Mouse (Mus musculus): ENCODE measurements around the gene Grn. TPM values are rescaled to one million over a fixed set of nuclear protein-coding genes. Genes with fewer than 3 reads are reported as not detected.

The Grn gene
- polyA plus RNA-seq, 1 experiment from 2014 or later = 68.1 TPM

- Histone ChIP-seq H3K4me1 (replicated peaks; ENCODE audit: control insufficient read depth, insufficient read depth, low read length) (peaks cover 46% of the 10 kb centered on the region), H3K27ac (ENCODE audit: low read depth, low read length) (peak overlapping the region; percentile 88; the same call in 1 of the 2 replicates), H3K4me3 (ENCODE audit: low read depth, low read length) (peak overlapping the region; percentile 50), H3K9ac (ENCODE audit: low read depth, low read length) (peak overlapping the region; percentile 67), H3K36me3 (ENCODE audit: control insufficient read depth, insufficient read depth, low read length) (no peaks in the 10 kb centered on the region), H3K4me2 (peak overlapping the region; percentile 93), H3K9me3 (ENCODE audit: control insufficient read depth, low read length) (no peaks in the 10 kb centered on the region), H3K27me3 (replicated peaks; ENCODE audit: control insufficient read depth, insufficient read depth, low read length) (no peaks in the 10 kb centered on the region)
- ATAC-seq (replicated peaks; ENCODE audit: low FRiP score) = peak; percentile 84
- peak; percentile 93 for DNase-seq (ENCODE audit: low spot score)
- under 1% methylated on average over 37 of the region's 37 CpGs for WGBS
These were observed 37.0 kb downstream of the Grn start for GRCm38 (mm10) chr11:102467041-102467631.

GRCm38 (mm10) chr11:102469648-102470357, 39.7 kb downstream of the Grn start, which contains the start of gene Itga2b:
Itga2b (minus strand) TSS chr11:102470122.
- WGBS = 31% methylated on average over 11 of the region's 11 CpGs
- peak within 1 kb of the TSS; percentile 63 for H3K9ac ChIP-seq (ENCODE audit: low read depth, low read length)
- no peaks in the 10 kb centered on the region for H3K9me3 ChIP-seq (ENCODE audit: control insufficient read depth, low read length)
- no peaks in the 10 kb centered on the region for H3K27me3 ChIP-seq (replicated peaks; ENCODE audit: control insufficient read depth, insufficient read depth, low read length)
- peak within 1 kb of the TSS; percentile 93 for H3K4me2 ChIP-seq
- no peaks in the 10 kb centered on the region for H3K36me3 ChIP-seq (ENCODE audit: control insufficient read depth, insufficient read depth, low read length)
- ATAC-seq (replicated peaks; ENCODE audit: low FRiP score) (peak; percentile 78), DNase-seq (ENCODE audit: low spot score) (peak; percentile 58)
- peaks cover 41% of the 10 kb centered on the region for H3K4me1 ChIP-seq (replicated peaks; ENCODE audit: control insufficient read depth, insufficient read depth, low read length)
- peak within 1 kb of the TSS; percentile 88 for H3K27ac ChIP-seq (ENCODE audit: low read depth, low read length)
- peak within 1 kb of the TSS; percentile 50 for H3K4me3 ChIP-seq (ENCODE audit: low read depth, low read length)

GRCm38 (mm10) chr11:102475027-102475426, 44.9 kb downstream of the Grn start:
- Histone ChIP-seq H3K9me3 (ENCODE audit: control insufficient read depth, low read length) (no peaks in the 10 kb centered on the region), H3K27ac (ENCODE audit: low read depth, low read length) (peak overlapping the region; percentile 13; the same call in 1 of the 2 replicates), H3K4me2 (no peak overlapping the region), H3K27me3 (replicated peaks; ENCODE audit: control insufficient read depth, insufficient read depth, low read length) (no peaks in the 10 kb centered on the region), H3K4me1 (replicated peaks; ENCODE audit: control insufficient read depth, insufficient read depth, low read length) (peaks cover 11% of the 10 kb centered on the region), H3K4me3 (ENCODE audit: low read depth, low read length) (no peak overlapping the region), H3K9ac (ENCODE audit: low read depth, low read length) (no peak overlapping the region), H3K36me3 (ENCODE audit: control insufficient read depth, insufficient read depth, low read length) (peaks cover 13% of the 10 kb centered on the region)
- ATAC-seq (replicated peaks; ENCODE audit: low FRiP score) (peak; percentile 64), DNase-seq (ENCODE audit: low spot score) (no peak)
- WGBS = 70% methylated on average over 3 of the region's 3 CpGs

DNA sequence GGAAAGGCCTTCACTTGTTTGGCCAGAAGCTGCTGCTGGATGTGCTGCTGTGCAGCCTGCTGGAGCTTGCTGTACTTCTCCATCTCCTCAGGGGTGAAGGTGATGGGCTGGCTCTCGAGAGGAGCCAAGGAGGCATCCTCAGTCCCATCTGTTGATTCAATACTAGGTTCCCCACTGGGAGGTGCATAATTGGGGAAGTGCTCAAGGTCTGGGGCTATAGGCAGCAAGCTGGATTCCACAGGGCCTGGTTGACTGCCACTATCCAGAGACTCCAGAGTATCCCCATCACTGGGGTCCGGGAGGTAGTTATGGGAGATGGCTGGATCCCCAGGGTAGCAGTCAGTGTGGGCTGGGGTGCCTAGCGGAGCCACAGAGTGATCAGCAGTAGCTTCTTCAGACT, 48.6 kb downstream of the Grn start:
- peaks cover 6% of the 10 kb centered on the region; the same call in 1 of the 2 replicates for H3K4me1 ChIP-seq (replicated peaks; ENCODE audit: control insufficient read depth, insufficient read depth, low read length)
- H3K27me3 ChIP-seq (replicated peaks; ENCODE audit: control insufficient read depth, insufficient read depth, low read length) = no peaks in the 10 kb centered on the region
- H3K9ac ChIP-seq (ENCODE audit: low read depth, low read length) = no peak overlapping the region
- H3K9me3 ChIP-seq (ENCODE audit: control insufficient read depth, low read length) = no peaks in the 10 kb centered on the region
- H3K4me3 ChIP-seq (ENCODE audit: low read depth, low read length) = no peak overlapping the region
- H3K27ac ChIP-seq (ENCODE audit: low read depth, low read length) = no peak overlapping the region
- H3K4me2 ChIP-seq = no peak overlapping the region
- H3K36me3 ChIP-seq (ENCODE audit: control insufficient read depth, insufficient read depth, low read length) = peaks cover 21% of the 10 kb centered on the region
- DNase-seq (ENCODE audit: low spot score) = peak; percentile 28
- 85% methylated on average over 3 of the region's 3 CpGs for WGBS
- no peak for ATAC-seq (replicated peaks; ENCODE audit: low FRiP score)

DNA sequence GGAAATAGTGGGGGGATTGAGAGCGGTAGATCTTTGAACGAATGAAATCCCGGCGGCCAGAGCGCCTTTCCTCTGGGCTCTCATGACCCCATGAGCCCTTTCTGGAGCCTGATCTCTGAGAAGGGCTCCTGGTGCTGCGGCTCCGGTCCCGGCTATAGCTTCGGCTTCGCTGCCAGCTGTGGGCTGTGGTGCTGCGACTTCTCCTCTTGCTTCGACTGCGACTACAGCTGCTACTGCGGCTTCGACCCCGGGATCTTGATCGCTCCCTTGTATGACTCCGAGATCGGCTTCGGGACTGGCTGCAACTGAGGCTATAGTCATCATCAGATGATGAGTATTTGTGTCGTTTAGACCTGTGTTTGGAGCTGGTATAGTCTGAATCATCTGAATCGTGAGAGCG, 49.5 kb downstream of the Grn start:
- 95% methylated on average over 23 of the region's 23 CpGs for WGBS
- Histone ChIP-seq H3K4me3 (ENCODE audit: low read depth, low read length) (no peak overlapping the region), H3K27ac (ENCODE audit: low read depth, low read length) (no peak overlapping the region; the same call in 1 of the 2 replicates), H3K36me3 (ENCODE audit: control insufficient read depth, insufficient read depth, low read length) (peaks cover 23% of the 10 kb centered on the region), H3K27me3 (replicated peaks; ENCODE audit: control insufficient read depth, insufficient read depth, low read length) (no peaks in the 10 kb centered on the region), H3K9ac (ENCODE audit: low read depth, low read length) (no peak overlapping the region), H3K4me1 (replicated peaks; ENCODE audit: control insufficient read depth, insufficient read depth, low read length) (peaks cover 6% of the 10 kb centered on the region; the same call in 1 of the 2 replicates), H3K4me2 (no peak overlapping the region), H3K9me3 (ENCODE audit: control insufficient read depth, low read length) (no peaks in the 10 kb centered on the region)
- ATAC-seq (replicated peaks; ENCODE audit: low FRiP score) (no peak), DNase-seq (ENCODE audit: low spot score) (peak; percentile 30)

DNA sequence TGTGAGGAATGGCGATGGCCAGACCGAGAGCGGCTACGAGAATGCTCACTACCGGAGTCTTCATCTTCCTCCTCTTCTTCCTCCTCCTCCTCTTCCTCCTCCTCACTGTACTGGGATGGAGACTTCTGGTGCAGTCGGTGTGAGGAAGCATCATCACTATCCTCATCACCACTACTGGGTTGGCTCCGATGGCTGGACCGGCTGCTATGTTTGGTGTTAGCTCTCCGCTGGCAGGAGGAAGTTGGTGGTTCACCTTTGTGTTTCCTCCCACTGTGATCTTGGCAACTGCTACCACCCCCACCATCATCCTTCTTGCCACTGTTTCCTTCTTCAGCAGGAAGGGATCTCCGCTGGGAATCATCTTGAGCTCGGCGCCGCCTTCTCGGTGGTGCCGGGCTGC, 50.0 kb downstream of the Grn start:
- Histone ChIP-seq H3K27me3 (replicated peaks; ENCODE audit: control insufficient read depth, insufficient read depth, low read length) (no peaks in the 10 kb centered on the region), H3K9ac (ENCODE audit: low read depth, low read length) (no peak overlapping the region), H3K9me3 (ENCODE audit: control insufficient read depth, low read length) (no peaks in the 10 kb centered on the region), H3K4me2 (no peak overlapping the region), H3K4me1 (replicated peaks; ENCODE audit: control insufficient read depth, insufficient read depth, low read length) (peaks cover 6% of the 10 kb centered on the region; the same call in 1 of the 2 replicates), H3K4me3 (ENCODE audit: low read depth, low read length) (no peak overlapping the region), H3K36me3 (ENCODE audit: control insufficient read depth, insufficient read depth, low read length) (peaks cover 25% of the 10 kb centered on the region), H3K27ac (ENCODE audit: low read depth, low read length) (no peak overlapping the region)
- no peak for ATAC-seq (replicated peaks; ENCODE audit: low FRiP score)
- WGBS = 90% methylated on average over 15 of the region's 15 CpGs
- peak; percentile 20 for DNase-seq (ENCODE audit: low spot score)

- no peak for DNase-seq (ENCODE audit: low spot score)
- H3K4me2 ChIP-seq = no peak overlapping the region
- ATAC-seq (replicated peaks; ENCODE audit: low FRiP score) = no peak
- 85% methylated on average over 4 of the region's 4 CpGs for WGBS
- H3K9ac ChIP-seq (ENCODE audit: low read depth, low read length) = no peak overlapping the region
- H3K27me3 ChIP-seq (replicated peaks; ENCODE audit: control insufficient read depth, insufficient read depth, low read length) = no peaks in the 10 kb centered on the region
- no peaks in the 10 kb centered on the region for H3K4me1 ChIP-seq (replicated peaks; ENCODE audit: control insufficient read depth, insufficient read depth, low read length)
- no peak overlapping the region for H3K4me3 ChIP-seq (ENCODE audit: low read depth, low read length)
- H3K9me3 ChIP-seq (ENCODE audit: control insufficient read depth, low read length) = no peaks in the 10 kb centered on the region
- H3K27ac ChIP-seq (ENCODE audit: low read depth, low read length) = no peak overlapping the region
- H3K36me3 ChIP-seq (ENCODE audit: control insufficient read depth, insufficient read depth, low read length) = peaks cover 28% of the 10 kb centered on the region
These were observed 50.8 kb downstream of the Grn start for GRCm38 (mm10) chr11:102480897-102481296.

DNA sequence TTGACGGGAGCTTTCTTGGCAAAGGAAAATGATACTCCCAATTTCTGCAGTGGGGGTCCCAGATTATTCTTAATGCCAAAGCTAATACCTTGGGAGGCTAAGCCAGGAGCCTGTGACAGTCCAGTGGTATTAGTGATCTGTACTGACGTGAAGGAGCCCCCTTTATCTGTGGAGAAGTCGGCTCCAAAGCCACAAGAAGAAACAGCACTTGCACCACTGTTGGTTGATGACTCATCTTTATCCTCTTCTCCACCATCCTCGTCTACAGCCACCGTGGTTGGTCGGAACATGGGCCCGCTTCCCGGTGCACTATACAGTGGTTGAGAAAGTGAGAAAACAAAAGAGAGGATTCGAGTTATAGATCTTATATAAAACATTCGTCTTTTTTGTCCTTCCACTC, 51.7 kb downstream of the Grn start:
- ATAC-seq (replicated peaks; ENCODE audit: low FRiP score) = no peak
- Histone ChIP-seq H3K4me2 (no peak overlapping the region), H3K27ac (ENCODE audit: low read depth, low read length) (no peak overlapping the region), H3K4me3 (ENCODE audit: low read depth, low read length) (no peak overlapping the region), H3K9me3 (ENCODE audit: control insufficient read depth, low read length) (no peaks in the 10 kb centered on the region), H3K4me1 (replicated peaks; ENCODE audit: control insufficient read depth, insufficient read depth, low read length) (no peaks in the 10 kb centered on the region), H3K9ac (ENCODE audit: low read depth, low read length) (no peak overlapping the region), H3K36me3 (ENCODE audit: control insufficient read depth, insufficient read depth, low read length) (peaks cover 32% of the 10 kb centered on the region), H3K27me3 (replicated peaks; ENCODE audit: control insufficient read depth, insufficient read depth, low read length) (no peaks in the 10 kb centered on the region)
- WGBS = 70% methylated on average over 10 of the region's 10 CpGs
- DNase-seq (ENCODE audit: low spot score) = no peak
